Mouse (Mus musculus): ENCODE data around the gene Itgb5.

DNA sequence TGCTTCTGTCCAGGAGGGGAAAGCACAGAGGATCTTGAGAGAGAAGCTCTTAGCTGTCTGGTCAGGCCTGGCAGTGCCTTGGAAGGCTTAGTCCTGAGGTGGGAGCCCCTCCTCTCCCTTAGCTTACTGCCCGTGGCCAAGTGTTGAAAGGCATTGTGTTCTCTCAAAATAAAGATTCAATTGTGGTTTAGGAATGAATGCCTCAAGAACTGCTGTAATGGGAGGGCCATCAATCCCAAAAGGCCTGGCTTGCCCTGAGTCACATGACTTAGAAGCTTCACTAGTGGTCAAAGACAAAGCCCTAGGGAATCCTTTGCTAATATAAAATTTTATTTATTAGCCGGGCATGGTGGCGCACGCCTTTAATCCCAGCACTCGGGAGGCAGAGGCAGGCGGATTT is 4.9 kb upstream of the Itgb5 start:
- TF ChIP-seq HCFC1 (IDR thresholded peaks at IDR 0.05; ENCODE audit: low read depth, low read length) (no peak), POLR2A (IDR thresholded peaks at IDR 0.05; ENCODE audit: low read depth, low read length) (no peak), CTCF (conservative IDR thresholded peaks at IDR 0.05 in 1 of 2, IDR thresholded peaks at IDR 0.05 in 1 of 2; ENCODE audit: low read depth in 2 of 2, low read length in 2 of 2) (no peak), MAZ (IDR thresholded peaks at IDR 0.05; ENCODE audit: low read depth, low read length) (no peak), EP300 (IDR thresholded peaks at IDR 0.05; ENCODE audit: low read length) (no peak), GABPA (IDR thresholded peaks at IDR 0.05; ENCODE audit: insufficient replicate concordance, low read depth, low read length) (no peak), TBP (conservative IDR thresholded peaks at IDR 0.05; ENCODE audit: low read depth, low read length) (no peak), BHLHE40 (IDR thresholded peaks at IDR 0.05; ENCODE audit: low read depth, low read length) (no peak), USF1 (IDR thresholded peaks at IDR 0.05; ENCODE audit: low read depth, low read length) (no peak), RAD21 (IDR thresholded peaks at IDR 0.05; ENCODE audit: low read depth, low read length) (no peak), ZNF384 (IDR thresholded peaks at IDR 0.05; ENCODE audit: low read depth, low read length) (no peak)

All from CH12.LX (cell line).